Mouse (Mus musculus): Measurements from ENCODE around the gene E130308A19Rik.

DNA sequence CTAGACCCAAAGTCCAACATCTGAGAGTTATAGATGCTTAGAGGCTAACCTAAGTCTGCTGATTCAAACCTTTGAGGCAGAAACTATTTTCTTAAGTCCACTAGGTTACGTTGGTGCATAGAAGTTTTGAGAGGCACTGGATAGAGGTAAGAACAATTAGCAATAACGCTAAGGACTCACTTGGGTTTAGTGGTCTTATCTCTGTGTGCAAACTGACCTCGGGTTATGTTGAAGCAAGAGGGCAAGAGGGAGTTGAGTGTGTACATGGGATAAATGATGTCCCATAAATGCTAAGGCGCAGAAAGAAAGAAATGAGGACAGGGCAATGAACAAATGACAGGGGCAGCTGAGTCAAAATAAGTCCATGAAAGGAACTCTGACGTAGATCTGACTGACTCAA is 23.1 kb downstream of the E130308A19Rik start:
- TF ChIP-seq MAX (IDR thresholded peaks at IDR 0.05; ENCODE audit: low read depth): no peak
- no peak for TF ChIP-seq TCF12 (IDR thresholded peaks at IDR 0.05; ENCODE audit: insufficient read depth, poor library complexity, severe bottlenecking)
- TF ChIP-seq POLR2A (IDR thresholded peaks at IDR 0.05; ENCODE audit: insufficient read length, low read depth): no peak
- TF ChIP-seq E2F4 (IDR thresholded peaks at IDR 0.05; ENCODE audit: insufficient read depth): no peak
- TF ChIP-seq SRF (IDR thresholded peaks at IDR 0.05; ENCODE audit: control insufficient read depth, insufficient read length, low read depth): no peak
- TF ChIP-seq USF1 (IDR thresholded peaks at IDR 0.05; ENCODE audit: low read depth): no peak
- no peak for TF ChIP-seq TCF3 (IDR thresholded peaks at IDR 0.05; ENCODE audit: insufficient read length, low read depth)
- no peak for TF ChIP-seq MYOG (IDR thresholded peaks at IDR 0.05; ENCODE audit: control insufficient read depth in 1 of 3, insufficient read depth in 1 of 3, insufficient read length in 2 of 3, low read depth in 2 of 3)
- no peak for TF ChIP-seq REST (IDR thresholded peaks at IDR 0.05; ENCODE audit: insufficient read depth, insufficient read length)

Data from myocyte (in vitro differentiated cells).